Mouse (Mus musculus): ENCODE data around the gene Fadd.

Fadd gene

DNA sequence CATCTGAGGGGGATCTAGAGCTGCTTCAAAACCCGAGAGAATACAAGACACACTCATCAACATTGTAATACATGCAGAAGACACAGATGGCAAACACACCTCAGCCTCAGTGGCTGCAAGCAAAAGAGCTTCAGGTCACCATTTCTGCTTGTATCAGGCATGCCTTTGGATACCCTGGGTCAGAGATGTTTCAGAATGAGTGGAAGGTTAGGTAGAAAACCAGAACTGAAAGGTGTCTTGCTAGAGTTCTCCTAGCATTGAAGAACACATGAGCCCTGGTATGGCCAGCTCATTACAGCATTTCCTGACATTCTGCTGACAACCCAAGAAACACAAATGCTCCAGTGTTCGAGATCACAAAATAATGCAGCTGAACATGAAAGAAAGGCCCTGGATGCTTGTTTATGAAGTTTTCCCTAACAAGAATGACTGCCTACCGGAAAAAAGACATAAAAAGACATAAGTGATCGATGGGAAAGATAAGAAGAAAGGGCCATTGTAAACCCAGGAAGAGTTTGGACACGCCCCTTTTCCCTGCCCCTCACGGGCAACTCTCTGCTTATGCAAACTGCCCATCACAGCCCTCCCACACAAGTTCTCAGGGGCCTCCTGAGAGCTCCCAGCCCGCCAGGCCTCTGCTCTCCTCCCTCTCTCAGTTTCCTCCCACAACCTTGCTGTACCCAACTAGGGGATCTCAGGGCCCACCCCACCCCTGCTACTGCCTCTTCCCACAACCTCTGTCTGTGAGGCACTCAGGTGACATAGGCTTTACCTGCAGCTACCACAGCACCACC is 50.5 kb downstream of the Fadd start:
- DNase-seq (ENCODE audit: low spot score in 2 of 2), result no peak

DNA sequence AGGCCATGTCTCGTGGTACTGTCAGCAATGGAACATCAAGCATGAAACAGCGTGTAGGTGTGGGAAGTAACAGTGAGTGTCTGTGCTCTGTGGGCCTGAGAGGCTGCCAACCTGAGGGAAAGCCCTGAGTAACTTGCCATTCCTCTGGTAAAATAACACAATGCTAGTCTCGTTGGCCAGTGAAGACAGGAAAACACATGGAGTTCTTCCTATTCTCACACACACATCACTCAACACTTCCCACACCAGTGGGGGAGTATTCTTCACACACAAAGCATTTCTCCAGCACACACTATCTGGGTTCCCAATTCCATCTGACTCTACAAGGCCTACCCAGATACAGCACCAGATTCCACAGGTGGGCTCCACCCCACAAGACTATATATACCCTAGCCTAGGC is 52.4 kb downstream of the Fadd start:
- DNase-seq (ENCODE audit: low spot score in 2 of 2), result no peak

DNA sequence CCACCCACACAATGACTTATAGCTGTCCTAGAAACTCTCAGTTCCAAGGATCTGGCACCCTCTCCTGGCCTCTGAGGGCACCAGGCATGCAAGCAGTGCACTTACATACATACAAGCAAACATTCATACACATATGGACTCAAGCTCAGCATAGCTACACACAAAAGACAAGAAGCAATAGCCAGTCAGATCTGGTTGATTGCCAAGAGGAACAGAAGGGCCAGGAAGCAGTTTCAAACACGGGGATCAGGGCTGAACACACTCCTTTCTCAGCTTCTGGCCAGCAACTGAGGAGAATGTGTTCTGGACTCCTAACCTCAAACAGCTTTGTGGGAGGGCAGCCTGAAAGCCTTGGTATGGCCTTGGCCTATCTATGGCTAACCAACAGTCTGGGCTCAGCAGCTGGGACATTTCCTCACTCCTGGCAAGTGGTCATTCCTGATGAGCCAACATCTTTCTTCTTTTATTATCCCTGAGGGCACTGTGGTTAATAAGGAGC is 54.5 kb downstream of the Fadd start:
- DNase-seq (ENCODE audit: low spot score in 2 of 2), result peak; percentile 6 to 46
